Mouse (Mus musculus): ENCODE measurements around the gene Fyb2. TPM values are rescaled to one million over a fixed set of nuclear protein-coding genes. Genes with fewer than 3 reads are reported as not detected.
"Not testable (repeated sequence)": the region's sequence is repeated elsewhere in the genome, so short reads cannot be mapped to it uniquely, and the experiment has no call there.

Gene Fyb2
- total RNA-seq, 2 experiments from 2014 or later = 0.26 to 0.73 TPM

GRCm38 (mm10) chr4:105004649-105005048, 91.4 kb downstream of the Fyb2 start:
- DNase-seq (ENCODE audit: low spot score in 2 of 2) = not testable (repeated sequence)

GRCm38 (mm10) chr4:105007360-105008018, 94.2 kb downstream of the Fyb2 start:
- DNase-seq (ENCODE audit: low spot score in 2 of 2) = no peak

- no peak for DNase-seq (ENCODE audit: low spot score in 2 of 2)
Measured at GRCm38 (mm10) chr4:105013718-105014117, 100.5 kb downstream of the Fyb2 start.

GRCm38 (mm10) chr4:105015496-105015895, 102.2 kb downstream of the Fyb2 start:
- DNase-seq (ENCODE audit: low spot score in 2 of 2) = no peak

GRCm38 (mm10) chr4:105016006-105016613, 102.9 kb downstream of the Fyb2 start:
- no peak for DNase-seq (ENCODE audit: low spot score in 2 of 2)

- DNase-seq (ENCODE audit: low spot score in 2 of 2) = no peak
Measured at GRCm38 (mm10) chr4:105027278-105027677, 114.0 kb downstream of the Fyb2 start.

GRCm38 (mm10) chr4:105031104-105031503, 117.8 kb downstream of the Fyb2 start:
- DNase-seq (ENCODE audit: low spot score in 2 of 2) = no peak

GRCm38 (mm10) chr4:105033153-105033552, 119.9 kb downstream of the Fyb2 start:
- no peak for DNase-seq (ENCODE audit: low spot score in 2 of 2)

- DNase-seq (ENCODE audit: low spot score in 2 of 2) = no peak
Measured at GRCm38 (mm10) chr4:105034259-105034658, 121.0 kb downstream of the Fyb2 start.

- DNase-seq (ENCODE audit: low spot score in 2 of 2) = no peak
Measured at GRCm38 (mm10) chr4:105050041-105050440, 136.8 kb downstream of the Fyb2 start.

GRCm38 (mm10) chr4:105051291-105051690, 138.0 kb downstream of the Fyb2 start:
- no peak for DNase-seq (ENCODE audit: low spot score in 2 of 2)

Other genes with a start within 250 kb of the Fyb2 start
- gene C8b, start 147.1 kb upstream of the Fyb2 start, total RNA-seq (2021) = not detected
- not detected for gene Gm17662, start 56.1 kb upstream of the Fyb2 start, total RNA-seq (2021)
- gene C8a, start 37.1 kb upstream of the Fyb2 start, total RNA-seq (2021) = under 1 TPM in 1 of 2 experiments, not detected in 1; 0.13 TPM
- 1 to 10 TPM; 7.6 to 8.3 TPM for gene Prkaa2, start 196.4 kb downstream of the Fyb2 start, total RNA-seq (2021)
- gene Plpp3, start 243.9 kb downstream of the Fyb2 start, total RNA-seq (2021) = 100 to 1,000 TPM; 234 to 351 TPM